Mouse (Mus musculus): ENCODE data around the gene Psmg4. TPM values are rescaled to one million over a fixed set of nuclear protein-coding genes. Genes with fewer than 3 reads are reported as not detected.

The Psmg4 gene
- polyA plus RNA-seq, 1 experiment from 2014 or later, result 27.1 TPM

GRCm38 (mm10) chr13:34207714-34208470 is 45.1 kb downstream of the Psmg4 start:
- peaks cover 19% of the 10 kb centered on the region for H3K36me3 ChIP-seq (ENCODE audit: control insufficient read depth, insufficient read depth)

DNA sequence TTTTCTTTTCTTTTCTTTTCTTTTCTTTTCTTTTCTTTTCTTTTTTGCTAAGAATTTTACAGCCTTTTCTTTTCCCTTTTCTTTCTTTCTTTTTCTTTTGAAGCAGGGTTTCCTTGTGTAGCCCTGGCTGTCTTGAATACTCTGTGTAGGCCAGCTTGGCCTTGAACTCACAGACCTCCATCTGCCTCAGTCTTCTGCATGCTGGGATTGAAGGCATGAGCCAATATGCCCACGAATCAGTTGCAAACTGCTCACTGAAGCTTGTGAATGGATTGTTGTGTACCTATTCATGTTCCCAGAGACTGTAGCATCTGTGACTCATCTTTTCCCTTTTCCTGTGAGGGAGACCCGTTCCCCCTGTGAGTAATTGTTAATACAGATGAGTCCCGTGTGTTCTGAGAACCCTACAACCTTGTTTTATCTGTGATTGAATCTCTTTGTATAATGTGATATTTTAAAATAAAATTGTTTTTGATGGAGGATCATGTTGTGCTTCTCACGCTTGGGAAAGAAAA is 48.6 kb downstream of the Psmg4 start:
- no peaks in the 10 kb centered on the region for H3K27me3 ChIP-seq (ENCODE audit: control insufficient read depth, insufficient read depth, low read depth, low read length)
- ATAC-seq (ENCODE audit: low read depth), result no peak
- H3K9ac ChIP-seq (ENCODE audit: low read depth, low read length), result no peak overlapping the region
- peaks cover 9% of the 10 kb centered on the region for H3K36me3 ChIP-seq (ENCODE audit: control insufficient read depth, insufficient read depth)
- no peaks in the 10 kb centered on the region for H3K4me1 ChIP-seq (ENCODE audit: control insufficient read depth, low read depth, low read length)
- no peak overlapping the region for H3K4me3 ChIP-seq (ENCODE audit: low read depth, low read length)
- H3K9me3 ChIP-seq (replicated peaks; ENCODE audit: control insufficient read depth, low read length), result no peaks in the 10 kb centered on the region
- no peak overlapping the region for H3K4me2 ChIP-seq (ENCODE audit: low read depth, low read length)
- 68% methylated on average over 4 of the region's 4 CpGs for whole genome bisulfite sequencing (ENCODE audit: insufficient replicate concordance)
- no peak overlapping the region for H3K27ac ChIP-seq (ENCODE audit: low read length)

More at GRCm38 (mm10) chr13:34207714-34208470, 45.1 kb downstream of the Psmg4 start:
- H3K27me3 ChIP-seq (ENCODE audit: control insufficient read depth, insufficient read depth, low read depth, low read length), result no peaks in the 10 kb centered on the region
- no peak overlapping the region for H3K27ac ChIP-seq (ENCODE audit: low read length)
- no peaks in the 10 kb centered on the region for H3K9me3 ChIP-seq (replicated peaks; ENCODE audit: control insufficient read depth, low read length)
- no peak overlapping the region for H3K4me3 ChIP-seq (ENCODE audit: low read depth, low read length)
- WGBS (ENCODE audit: insufficient replicate concordance), result 72% methylated on average over 6 of the region's 6 CpGs
- ATAC-seq (ENCODE audit: low read depth), result no peak
- H3K9ac ChIP-seq (ENCODE audit: low read depth, low read length), result no peak overlapping the region
- no peak overlapping the region for H3K4me2 ChIP-seq (ENCODE audit: low read depth, low read length)
- H3K4me1 ChIP-seq (ENCODE audit: control insufficient read depth, low read depth, low read length), result no peaks in the 10 kb centered on the region

- no peaks in the 10 kb centered on the region for H3K4me1 ChIP-seq (ENCODE audit: control insufficient read depth, low read depth, low read length)
- H3K27me3 ChIP-seq (ENCODE audit: control insufficient read depth, insufficient read depth, low read depth, low read length), result no peaks in the 10 kb centered on the region
- no peak overlapping the region for H3K27ac ChIP-seq (ENCODE audit: low read length)
- no peak overlapping the region for H3K4me2 ChIP-seq (ENCODE audit: low read depth, low read length)
- 0 out of 2 replicates have a peak, but pooled peaks have one; percentile 24 for ATAC-seq (ENCODE audit: low read depth)
- peaks cover 9% of the 10 kb centered on the region for H3K36me3 ChIP-seq (ENCODE audit: control insufficient read depth, insufficient read depth)
- H3K4me3 ChIP-seq (ENCODE audit: low read depth, low read length), result no peak overlapping the region
- WGBS (ENCODE audit: insufficient replicate concordance), result 76% methylated on average over 10 of the region's 10 CpGs
- H3K9me3 ChIP-seq (replicated peaks; ENCODE audit: control insufficient read depth, low read length), result no peaks in the 10 kb centered on the region
- no peak overlapping the region for H3K9ac ChIP-seq (ENCODE audit: low read depth, low read length)
Observed at GRCm38 (mm10) chr13:34212735-34213212, 50.0 kb downstream of the Psmg4 start.

DNA sequence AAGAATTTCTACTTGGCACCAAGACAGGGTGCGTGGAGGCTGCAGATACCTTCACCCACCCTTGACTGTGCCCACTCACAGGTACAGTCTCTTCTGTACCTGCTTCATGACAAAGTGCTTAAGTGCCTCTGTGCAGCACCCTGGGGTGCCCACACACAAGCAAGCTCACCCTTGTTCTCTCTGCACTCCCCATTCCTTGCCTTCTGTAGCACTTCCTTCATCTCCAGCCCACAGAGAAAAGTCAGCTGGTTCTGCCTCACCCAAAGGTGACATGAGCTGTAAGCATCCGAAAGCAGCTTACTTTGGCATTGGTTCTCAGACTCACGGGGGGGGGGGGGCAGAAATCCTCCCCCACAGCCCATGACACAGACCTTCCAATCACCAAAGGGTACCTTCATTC is 52.1 kb downstream of the Psmg4 start:
- 77% methylated on average over 3 of the region's 3 CpGs for WGBS (ENCODE audit: insufficient replicate concordance)
- Histone ChIP-seq H3K4me1 (ENCODE audit: control insufficient read depth, low read depth, low read length) (no peaks in the 10 kb centered on the region; the same call in 1 of the 2 replicates), H3K4me2 (ENCODE audit: low read depth, low read length) (no peak overlapping the region), H3K9ac (ENCODE audit: low read depth, low read length) (no peak overlapping the region), H3K36me3 (ENCODE audit: control insufficient read depth, insufficient read depth) (peaks cover 20% of the 10 kb centered on the region), H3K27me3 (ENCODE audit: control insufficient read depth, insufficient read depth, low read depth, low read length) (no peaks in the 10 kb centered on the region), H3K4me3 (ENCODE audit: low read depth, low read length) (no peak overlapping the region), H3K9me3 (replicated peaks; ENCODE audit: control insufficient read depth, low read length) (no peaks in the 10 kb centered on the region), H3K27ac (ENCODE audit: low read length) (no peak overlapping the region)
- no peak for ATAC-seq (ENCODE audit: low read depth)

- Histone ChIP-seq H3K4me3 (ENCODE audit: low read depth, low read length) (no peak overlapping the region), H3K27me3 (ENCODE audit: control insufficient read depth, insufficient read depth, low read depth, low read length) (no peaks in the 10 kb centered on the region), H3K27ac (ENCODE audit: low read length) (no peak overlapping the region), H3K4me2 (ENCODE audit: low read depth, low read length) (no peak overlapping the region), H3K36me3 (ENCODE audit: control insufficient read depth, insufficient read depth) (peaks cover 27% of the 10 kb centered on the region), H3K9ac (ENCODE audit: low read depth, low read length) (no peak overlapping the region), H3K4me1 (ENCODE audit: control insufficient read depth, low read depth, low read length) (no peaks in the 10 kb centered on the region; the same call in 1 of the 2 replicates), H3K9me3 (replicated peaks; ENCODE audit: control insufficient read depth, low read length) (no peaks in the 10 kb centered on the region)
- WGBS (ENCODE audit: insufficient replicate concordance), result 84% methylated on average over 3 of the region's 3 CpGs
- ATAC-seq (ENCODE audit: low read depth), result no peak
Observed at GRCm38 (mm10) chr13:34218776-34219175, 56.0 kb downstream of the Psmg4 start.

DNA sequence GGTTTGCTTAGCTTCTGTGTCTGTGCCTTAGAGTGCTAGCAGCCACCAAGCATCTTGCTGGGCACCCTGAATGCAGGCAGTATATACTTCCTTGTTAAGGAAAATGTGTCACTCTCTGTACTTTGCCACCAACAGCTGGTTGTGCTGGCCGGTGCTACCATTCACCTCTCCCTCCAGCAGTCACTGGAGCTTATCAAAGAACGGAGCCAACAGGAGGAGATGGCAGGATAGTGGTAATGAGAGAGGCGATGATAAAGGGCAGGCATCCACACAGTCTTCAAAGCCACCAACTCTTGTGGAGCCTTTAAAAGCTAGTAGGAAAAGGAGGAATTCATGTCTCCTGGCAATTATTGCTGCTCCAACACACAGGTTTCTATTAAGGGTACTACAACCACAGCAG is 57.0 kb downstream of the Psmg4 start:
- Histone ChIP-seq H3K9me3 (replicated peaks; ENCODE audit: control insufficient read depth, low read length) (no peaks in the 10 kb centered on the region), H3K4me1 (ENCODE audit: control insufficient read depth, low read depth, low read length) (no peaks in the 10 kb centered on the region; the same call in 1 of the 2 replicates), H3K4me2 (ENCODE audit: low read depth, low read length) (no peak overlapping the region), H3K27ac (ENCODE audit: low read length) (no peak overlapping the region), H3K9ac (ENCODE audit: low read depth, low read length) (no peak overlapping the region), H3K4me3 (ENCODE audit: low read depth, low read length) (no peak overlapping the region), H3K27me3 (ENCODE audit: control insufficient read depth, insufficient read depth, low read depth, low read length) (no peaks in the 10 kb centered on the region), H3K36me3 (ENCODE audit: control insufficient read depth, insufficient read depth) (peaks cover 26% of the 10 kb centered on the region)
- 31% methylated on average over 3 of the region's 3 CpGs for WGBS (ENCODE audit: insufficient replicate concordance)
- no peak for ATAC-seq (ENCODE audit: low read depth)

- no peak overlapping the region for H3K4me3 ChIP-seq (ENCODE audit: low read depth, low read length)
- H3K27ac ChIP-seq (ENCODE audit: low read length), result no peak overlapping the region
- no peaks in the 10 kb centered on the region for H3K9me3 ChIP-seq (replicated peaks; ENCODE audit: control insufficient read depth, low read length)
- no peak overlapping the region for H3K4me2 ChIP-seq (ENCODE audit: low read depth, low read length)
- ATAC-seq (ENCODE audit: low read depth), result no peak
- H3K27me3 ChIP-seq (ENCODE audit: control insufficient read depth, insufficient read depth, low read depth, low read length), result no peaks in the 10 kb centered on the region
- WGBS (ENCODE audit: insufficient replicate concordance), result 81% methylated on average over 7 of the region's 7 CpGs
- no peak overlapping the region for H3K9ac ChIP-seq (ENCODE audit: low read depth, low read length)
- peaks cover 26% of the 10 kb centered on the region for H3K36me3 ChIP-seq (ENCODE audit: control insufficient read depth, insufficient read depth)
- H3K4me1 ChIP-seq (ENCODE audit: control insufficient read depth, low read depth, low read length), result peaks cover 6% of the 10 kb centered on the region
Observed at GRCm38 (mm10) chr13:34222985-34223384, 60.2 kb downstream of the Psmg4 start.

DNA sequence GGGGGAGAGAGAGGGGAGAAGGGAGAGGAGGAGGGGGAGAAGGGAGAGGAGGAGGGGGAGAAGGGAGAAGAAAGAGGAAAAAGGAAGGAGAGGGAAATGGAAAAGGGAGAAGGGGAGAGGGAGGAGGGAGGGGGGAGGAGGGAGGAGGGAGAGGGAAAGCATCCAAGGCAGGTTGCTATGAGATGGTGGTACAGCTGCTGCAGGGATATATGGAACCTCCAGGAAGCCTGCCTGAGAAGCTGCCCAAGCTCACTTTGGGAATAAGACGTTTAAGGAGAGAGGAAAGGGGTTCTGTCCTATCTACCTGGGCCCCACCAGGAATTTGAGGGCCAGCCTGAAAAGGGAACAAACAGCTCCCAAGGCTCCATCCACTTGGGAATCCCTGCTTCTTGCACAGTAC is 64.2 kb downstream of the Psmg4 start:
- 62% methylated on average over 1 of the region's 1 CpGs for WGBS (ENCODE audit: insufficient replicate concordance)
- no peak for ATAC-seq (ENCODE audit: low read depth)
- H3K27me3 ChIP-seq (ENCODE audit: control insufficient read depth, insufficient read depth, low read depth, low read length), result no peaks in the 10 kb centered on the region
- peaks cover 11% of the 10 kb centered on the region for H3K4me1 ChIP-seq (ENCODE audit: control insufficient read depth, low read depth, low read length)
- H3K27ac ChIP-seq (ENCODE audit: low read length), result no peak overlapping the region
- H3K9ac ChIP-seq (ENCODE audit: low read depth, low read length), result no peak overlapping the region
- H3K4me2 ChIP-seq (ENCODE audit: low read depth, low read length), result no peak overlapping the region
- H3K4me3 ChIP-seq (ENCODE audit: low read depth, low read length), result no peak overlapping the region
- no peaks in the 10 kb centered on the region for H3K9me3 ChIP-seq (replicated peaks; ENCODE audit: control insufficient read depth, low read length)
- H3K36me3 ChIP-seq (ENCODE audit: control insufficient read depth, insufficient read depth), result peaks cover 2% of the 10 kb centered on the region; the same call in 1 of the 2 replicates

Measured in liver, embryonic 16.5 days (tissue).